Mouse (Mus musculus) CH12.LX (cell line): ENCODE results near the gene Sgsh. TPM values are rescaled to one million over a fixed set of nuclear protein-coding genes. Genes with fewer than 3 reads are reported as not detected.

ENCODE experiments used
- DNase-seq: peaks from one replicate; pipeline ENCODE4 v3.0.0-alpha.2; 2013; ENCODE audit errors: extremely low read depth
- H3K27ac ChIP-seq: 2 replicates; pipeline ENCODE4 v1.5.1; 2012; ENCODE audit warnings: low read depth, mild to moderate bottlenecking, control low read depth, moderate library complexity; ENCODE audit not compliant: insufficient read depth
- H3K27me3 ChIP-seq: replicated peaks from 2 replicates; pipeline ENCODE3; 2012; ENCODE audit warnings: inconsistent platforms
- H3K36me3 ChIP-seq, 2 experiments: replicated peaks in 1 of 2; 2 replicates each; pipeline versions ENCODE3 to v1.6.1; 2012; ENCODE audit warnings: inconsistent platforms in 1 of 2, low read length in 1 of 2, mild to moderate bottlenecking in 1 of 2, mixed read lengths in 1 of 2, moderate library complexity in 1 of 2; ENCODE audit not compliant: control insufficient read depth in 1 of 2, insufficient read depth in 1 of 2
- H3K4me1 ChIP-seq, 2 experiments: 2 replicates each; pipeline ENCODE4 v1.6.1; 2012; ENCODE audit warnings: inconsistent platforms in 1 of 2, moderate library complexity in 1 of 2; ENCODE audit not compliant: insufficient read depth in 2 of 2, control insufficient read depth in 1 of 2
- H3K4me2 ChIP-seq: 2 replicates; pipeline ENCODE4 v1.6.1; 2012; ENCODE audit warnings: low read depth, mild to moderate bottlenecking, control low read depth; ENCODE audit not compliant: poor library complexity, insufficient read depth, severe bottlenecking
- H3K4me3 ChIP-seq, 3 experiments: fragments of 150-350 bp in 1 of 3; sonication (generic) in 1 of 3; replicated peaks in 1 of 3; 2 replicates each; pipeline versions ENCODE3 to v1.5.1; 2011 to 2012; ENCODE audit warnings: low read depth in 2 of 3, low read length in 2 of 3, mild to moderate bottlenecking in 2 of 3, moderate library complexity in 2 of 3, control low read depth in 1 of 3, improper control_type of control experiment in 1 of 3, inconsistent platforms in 1 of 3, mixed read lengths in 1 of 3; ENCODE audit not compliant: poor library complexity in 1 of 3
- H3K79me2 ChIP-seq: replicated peaks from 2 replicates; pipeline ENCODE4 v1.6.1; 2012; ENCODE audit warnings: mild to moderate bottlenecking, moderate library complexity; ENCODE audit not compliant: control insufficient read depth, poor library complexity, insufficient read depth, severe bottlenecking; ENCODE audit errors: extremely low read depth
- H3K9ac ChIP-seq: 2 replicates; pipeline ENCODE4 v1.6.1; 2012; ENCODE audit warnings: low read depth, mild to moderate bottlenecking, control low read depth, moderate library complexity; ENCODE audit not compliant: insufficient read depth
- H3K9me3 ChIP-seq: replicated peaks from 2 replicates; pipeline ENCODE3; 2012; ENCODE audit warnings: low read length, inconsistent platforms, mixed read lengths
- BHLHE40 ChIP-seq: IDR thresholded peaks from 2 replicates; pipeline ENCODE4 v1.6.1; 2011; ENCODE audit warnings: mild to moderate bottlenecking, low read depth, low read length, improper control_type of control experiment
- CHD1 ChIP-seq: IDR thresholded peaks from 2 replicates; pipeline ENCODE4 v1.6.1; 2012; ENCODE audit warnings: low read depth, low read length, improper control_type of control experiment, inconsistent platforms
- CHD2 ChIP-seq: IDR thresholded peaks from 2 replicates; pipeline ENCODE4 v1.6.1; 2011; ENCODE audit warnings: low read length, improper control_type of control experiment
- CTCF ChIP-seq, 2 experiments: IDR thresholded peaks in 1 of 2; conservative IDR thresholded peaks in 1 of 2; 2 replicates each; pipeline ENCODE4 v1.5.1; 2011 to 2012; ENCODE audit warnings: low read depth in 2 of 2, low read length in 2 of 2, improper control_type of control experiment in 1 of 2, inconsistent platforms in 1 of 2, mild to moderate bottlenecking in 1 of 2, moderate library complexity in 1 of 2
- E2F4 ChIP-seq: IDR thresholded peaks from 2 replicates; pipeline ENCODE4 v1.6.1; 2011; ENCODE audit warnings: low read depth, low read length, improper control_type of control experiment; ENCODE audit not compliant: insufficient replicate concordance
- ELF1 ChIP-seq: IDR thresholded peaks from 2 replicates; pipeline ENCODE4 v1.6.1; 2014; ENCODE audit warnings: low read depth, mild to moderate bottlenecking, inconsistent platforms, low read length, improper control_type of control experiment
- EP300 ChIP-seq: IDR thresholded peaks from 2 replicates; pipeline ENCODE4 v1.6.1; 2011; ENCODE audit warnings: low read length, improper control_type of control experiment
- ETS1 ChIP-seq: conservative IDR thresholded peaks from 2 replicates; pipeline ENCODE4 v1.6.1; 2012; ENCODE audit warnings: low read depth, mild to moderate bottlenecking, inconsistent platforms, low read length, improper control_type of control experiment, moderate library complexity
- GABPA ChIP-seq: IDR thresholded peaks from 2 replicates; pipeline ENCODE4 v1.6.1; 2012; ENCODE audit warnings: low read depth, low read length, improper control_type of control experiment, inconsistent platforms; ENCODE audit not compliant: insufficient replicate concordance
- HCFC1 ChIP-seq: IDR thresholded peaks from 2 replicates; pipeline ENCODE4 v1.6.1; 2012; ENCODE audit warnings: low read depth, mild to moderate bottlenecking, inconsistent platforms, low read length, improper control_type of control experiment
- IRF4 ChIP-seq: IDR thresholded peaks from 2 replicates; pipeline ENCODE4 v1.6.1; 2014; ENCODE audit warnings: low read depth, mild to moderate bottlenecking, inconsistent platforms, low read length, improper control_type of control experiment
- JUN ChIP-seq: IDR thresholded peaks from 2 replicates; pipeline ENCODE4 v1.6.1; 2011; ENCODE audit warnings: low read depth, mild to moderate bottlenecking, low read length, improper control_type of control experiment, moderate library complexity; ENCODE audit not compliant: insufficient read depth
- JUND ChIP-seq: conservative IDR thresholded peaks from 2 replicates; pipeline ENCODE4 v1.6.1; 2011; ENCODE audit warnings: low read depth, low read length, improper control_type of control experiment
- KAT2A ChIP-seq: IDR thresholded peaks from 2 replicates; pipeline ENCODE4 v1.6.1; 2012; ENCODE audit warnings: low read length, improper control_type of control experiment, inconsistent platforms; ENCODE audit not compliant: insufficient replicate concordance
- MAFK ChIP-seq: IDR thresholded peaks from 2 replicates; pipeline ENCODE4 v1.6.1; 2011; ENCODE audit warnings: low read length, improper control_type of control experiment; ENCODE audit not compliant: insufficient replicate concordance
- MAX ChIP-seq: IDR thresholded peaks from 2 replicates; pipeline ENCODE4 v1.6.1; 2011; ENCODE audit warnings: low read length, improper control_type of control experiment
- MAZ ChIP-seq: IDR thresholded peaks from 2 replicates; pipeline ENCODE4 v1.6.1; 2012; ENCODE audit warnings: low read depth, mild to moderate bottlenecking, inconsistent platforms, low read length, improper control_type of control experiment, moderate library complexity
- MEF2A ChIP-seq: IDR thresholded peaks from 2 replicates; pipeline ENCODE4 v1.6.1; 2014; ENCODE audit warnings: low read depth, mild to moderate bottlenecking, inconsistent platforms, low read length, improper control_type of control experiment, borderline replicate concordance
- MXI1 ChIP-seq: IDR thresholded peaks from 2 replicates; pipeline ENCODE4 v1.6.1; 2011; ENCODE audit warnings: mild to moderate bottlenecking, low read depth, low read length, improper control_type of control experiment
- MYC ChIP-seq: IDR thresholded peaks from 2 replicates; pipeline ENCODE4 v1.6.1; 2011; ENCODE audit warnings: low read depth, mild to moderate bottlenecking, improper control_type of control experiment, low read length
- NELFE ChIP-seq: IDR thresholded peaks from 2 replicates; pipeline ENCODE4 v1.6.1; 2011; ENCODE audit warnings: low read depth, low read length, improper control_type of control experiment
- NRF1 ChIP-seq: IDR thresholded peaks from 2 replicates; pipeline ENCODE4 v1.6.1; 2014; ENCODE audit warnings: low read depth, mild to moderate bottlenecking, inconsistent platforms, low read length, improper control_type of control experiment, moderate library complexity
- PAX5 ChIP-seq: IDR thresholded peaks from 2 replicates; pipeline ENCODE4 v1.6.1; 2012; ENCODE audit warnings: low read length, inconsistent platforms, mixed read lengths
- POLR2A ChIP-seq: IDR thresholded peaks from 2 replicates; pipeline ENCODE4 v1.6.1; 2011; ENCODE audit warnings: low read depth, mild to moderate bottlenecking, improper control_type of control experiment, low read length
- POLR2AphosphoS2 ChIP-seq: IDR thresholded peaks from 2 replicates; pipeline ENCODE4 v1.6.1; 2011; ENCODE audit warnings: low read depth, low read length, improper control_type of control experiment
- RAD21 ChIP-seq: IDR thresholded peaks from 2 replicates; pipeline ENCODE4 v1.6.1; 2011; ENCODE audit warnings: low read depth, mild to moderate bottlenecking, low read length, improper control_type of control experiment, moderate library complexity
- RCOR1 ChIP-seq: conservative IDR thresholded peaks from 2 replicates; pipeline ENCODE4 v1.6.1; 2012; ENCODE audit warnings: low read depth, mild to moderate bottlenecking, inconsistent platforms, low read length, improper control_type of control experiment
- SIN3A ChIP-seq: IDR thresholded peaks from 2 replicates; pipeline ENCODE4 v1.6.1; 2012; ENCODE audit warnings: low read length, improper control_type of control experiment, inconsistent platforms
- SMC3 ChIP-seq: IDR thresholded peaks from 2 replicates; pipeline ENCODE4 v1.6.1; 2011; ENCODE audit warnings: low read depth, low read length, improper control_type of control experiment
- TBP ChIP-seq: conservative IDR thresholded peaks from 2 replicates; pipeline ENCODE4 v1.6.1; 2011; ENCODE audit warnings: low read depth, low read length, improper control_type of control experiment
- TCF12 ChIP-seq: IDR thresholded peaks from 2 replicates; pipeline ENCODE4 v1.6.1; 2014; ENCODE audit warnings: low read depth, mild to moderate bottlenecking, inconsistent platforms, low read length, improper control_type of control experiment
- UBTF ChIP-seq: IDR thresholded peaks from 2 replicates; pipeline ENCODE4 v1.6.1; 2012; ENCODE audit warnings: low read depth, mild to moderate bottlenecking, inconsistent platforms, low read length, improper control_type of control experiment, moderate library complexity
- USF1 ChIP-seq: IDR thresholded peaks from 2 replicates; pipeline ENCODE4 v1.6.1; 2014; ENCODE audit warnings: low read depth, mild to moderate bottlenecking, inconsistent platforms, low read length, improper control_type of control experiment
- USF2 ChIP-seq: conservative IDR thresholded peaks from 2 replicates; pipeline ENCODE4 v1.6.1; 2011; ENCODE audit warnings: low read depth, low read length, improper control_type of control experiment
- ZC3H11A ChIP-seq: IDR thresholded peaks from 2 replicates; pipeline ENCODE4 v1.6.1; 2012; ENCODE audit warnings: low read depth, mild to moderate bottlenecking, inconsistent platforms, low read length, improper control_type of control experiment
- ZKSCAN1 ChIP-seq: IDR thresholded peaks from 2 replicates; pipeline ENCODE4 v1.6.1; 2012; ENCODE audit warnings: low read depth, inconsistent platforms, low read length, improper control_type of control experiment, borderline replicate concordance
- ZMIZ1 ChIP-seq: IDR thresholded peaks from 2 replicates; pipeline ENCODE4 v1.6.1; 2012; ENCODE audit warnings: low read depth, mild to moderate bottlenecking, inconsistent platforms, low read length, improper control_type of control experiment
- ZNF384 ChIP-seq: IDR thresholded peaks from 2 replicates; pipeline ENCODE4 v1.6.1; 2012; ENCODE audit warnings: low read depth, low read length, improper control_type of control experiment, inconsistent platforms
- dilution Hi-C: fragments of 300-500 bp; cut with MboI; formaldehyde crosslinking; loops from 2 replicates; pipeline ENCODE4 v1.14.3; 2020; ENCODE audit warnings: low sequenced_read_pairs; ENCODE audit not compliant: extremely low pct_unique_long_range_greater_than_20kb, extremely low pct_ligation_motif_present
- in situ Hi-C: fragments of 300-500 bp; cut with MboI; formaldehyde crosslinking; loops from 3 replicates; pipeline ENCODE4 v1.14.3; 2019; ENCODE audit warnings: low sequenced_read_pairs, low pct_ligation_motif_present, low pct_unique_long_range_greater_than_20kb, mixed read lengths
- polyA plus RNA-seq: library from polyadenylated mRNA; unstranded; fragments of >175 nt; gene quantifications from 2 replicates; pipeline ENCODE4 v1.2.1, GENCODE M21; 2012; ENCODE audit warnings: low read depth; ENCODE audit not compliant: insufficient read length
- total RNA-seq, 2 experiments: library from RNA; depleted of rRNA; stranded (reverse); fragments of 300-350 nt in 1 of 2; fragments of >200 nt in 1 of 2; gene quantifications; 2 replicates each; pipeline ENCODE4 v1.2.3; 2012 to 2014

The Sgsh gene
- total and polyA plus RNA-seq, 3 experiments: 3.2 to 12.2 (median 10.6) TPM

DNA sequence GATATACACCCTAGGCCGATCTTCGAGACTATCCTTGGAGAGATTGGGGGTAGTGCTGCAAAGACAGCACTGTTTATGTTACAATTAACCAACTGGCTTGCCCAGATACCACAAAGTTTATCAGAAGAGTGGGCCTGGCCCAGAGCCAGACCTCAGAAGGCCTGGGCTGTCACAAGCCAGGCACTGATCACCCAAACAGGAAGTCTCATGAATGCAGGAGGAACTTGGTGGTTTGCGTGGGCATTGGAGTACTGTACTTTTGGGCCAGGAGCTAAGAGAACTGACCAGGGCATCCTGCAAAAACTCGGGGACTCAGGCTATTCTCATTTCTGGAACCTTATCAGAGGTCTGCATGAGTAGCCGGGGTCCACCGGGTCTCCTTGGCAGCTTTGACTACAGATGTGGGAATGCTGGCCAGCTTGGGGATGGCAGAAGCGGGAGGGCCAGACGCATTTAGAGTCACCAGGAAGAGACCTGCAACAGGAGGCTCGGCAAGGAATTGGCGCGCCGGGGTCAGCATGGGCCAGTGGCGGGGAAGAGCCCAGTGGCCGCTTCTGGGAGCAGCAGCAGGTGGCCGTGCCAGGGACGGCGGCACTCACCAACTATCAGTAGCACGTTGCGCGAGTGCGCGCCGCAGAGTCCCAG, 416 bp downstream of the Sgsh start:
- peak; percentile 39 for DNase-seq
- no peaks in the 10 kb centered on the region for H3K79me2 ChIP-seq
- H3K9ac ChIP-seq: peak overlapping the region; percentile 84
- TF ChIP-seq NELFE (peak; percentile 18; the same call in 1 of the 2 replicates), USF2 (no peak), CHD2 (no peak), GABPA (no peak), ELF1 (peak; percentile 51; the same call in 1 of the 2 replicates), ZKSCAN1 (no peak), MXI1 (no peak), BHLHE40 (peak; percentile 61), SMC3 (no peak), USF1 (no peak), PAX5 (no peak), TBP (no peak), SIN3A (no peak; the same call in 1 of the 2 replicates), JUND (no peak), KAT2A (no peak), ZC3H11A (no peak), MAX (no peak), EP300 (0 out of 2 replicates have a peak, but pooled peaks have one; percentile 30), UBTF (peak; percentile 7; the same call in 1 of the 2 replicates), ZMIZ1 (no peak), ETS1 (no peak), IRF4 (no peak), MEF2A (no peak), RCOR1 (no peak), CTCF (conservative IDR thresholded peaks at IDR 0.05 in 1 of 2, IDR thresholded peaks at IDR 0.05 in 1 of 2; ENCODE audit: low read depth in 2 of 2, low read length in 2 of 2) (no peak), ZNF384 (no peak), MAFK (no peak), NRF1 (no peak), HCFC1 (no peak), MYC (0 out of 2 replicates have a peak, but pooled peaks have one; percentile 24), CHD1 (0 out of 2 replicates have a peak, but pooled peaks have one; percentile 20), JUN (no peak), RAD21 (no peak), E2F4 (no peak), POLR2A (no peak), TCF12 (no peak), MAZ (no peak), POLR2AphosphoS2 (no peak)
- dilution Hi-C loops: no loop called here
- no peak overlapping the region for H3K27ac ChIP-seq
- in situ Hi-C loops: no loop called here
- H3K4me1 ChIP-seq: peaks cover 16 to 24% of the 10 kb centered on the region in 2 experiments
- H3K27me3 ChIP-seq: no peaks in the 10 kb centered on the region
- H3K9me3 ChIP-seq: no peaks in the 10 kb centered on the region
- H3K36me3 ChIP-seq: peaks cover 18 to 50% of the 10 kb centered on the region in 2 experiments
- H3K4me3 ChIP-seq: peak overlapping the region; percentile 74 to 95 (median 87)
- H3K4me2 ChIP-seq: peak overlapping the region; percentile 67
